Mouse (Mus musculus) layer of hippocampus, adult 2 months (tissue): ENCODE measurements around the gene Mfsd9. TPM values are rescaled to one million over a fixed set of nuclear protein-coding genes. Genes with fewer than 3 reads are reported as not detected.
"Not testable (repeated sequence)": the region's sequence is repeated elsewhere in the genome, so short reads cannot be mapped to it uniquely, and the experiment has no call there.

ENCODE experiments used
- DNase-seq, 2 experiments: peaks; one replicate each; pipeline ENCODE4 v3.0.0; 2022; ENCODE audit warnings: low spot score in 2 of 2
- H3K27ac ChIP-seq: fragments of 200-600 bp; 2 replicates; pipeline ENCODE4 v1.8.1; 2022
- H3K4me3 ChIP-seq: fragments of 200-600 bp; 2 replicates; pipeline ENCODE4 v1.8.1; 2022; ENCODE audit warnings: mild to moderate bottlenecking
- CTCF ChIP-seq: fragments of 200-600 bp; conservative IDR thresholded peaks from 2 replicates; pipeline ENCODE4 v1.8.1; 2022; ENCODE audit warnings: antibody characterized with exemption, mild to moderate bottlenecking, moderate library complexity
- total RNA-seq, 2 experiments: library from RNA; stranded (reverse); gene quantifications; 2 replicates each; pipeline ENCODE4 v1.2.3; 2021

Mfsd9 gene
- total RNA-seq, 2 experiments from 2014 or later = 5.2 to 5.3 TPM

GRCm38 (mm10) chr1:40771196-40771970 lies 19.1 kb downstream of the Mfsd9 start:
- H3K27ac ChIP-seq = no peak overlapping the region
- no peak for TF ChIP-seq CTCF

GRCm38 (mm10) chr1:40769331-40769894 lies 21.1 kb downstream of the Mfsd9 start:
- DNase-seq = no peak
- TF ChIP-seq CTCF = no peak
- H3K27ac ChIP-seq = no peak overlapping the region
- H3K4me3 ChIP-seq = no peak overlapping the region

More at GRCm38 (mm10) chr1:40771196-40771970, 19.1 kb downstream of the Mfsd9 start:
- no peak overlapping the region for H3K4me3 ChIP-seq
- DNase-seq = no peak

- Histone ChIP-seq H3K4me3 (no peak overlapping the region), H3K27ac (no peak overlapping the region)
- DNase-seq = peak in 1 of 2 experiments; percentile 34
- TF ChIP-seq CTCF = peak; percentile 84
Observed at GRCm38 (mm10) chr1:40768606-40769005, 21.9 kb downstream of the Mfsd9 start.

GRCm38 (mm10) chr1:40767588-40767987 lies 22.9 kb downstream of the Mfsd9 start:
- no peak for DNase-seq
- no peak overlapping the region for H3K4me3 ChIP-seq
- no peak overlapping the region for H3K27ac ChIP-seq
- no peak for TF ChIP-seq CTCF

DNA sequence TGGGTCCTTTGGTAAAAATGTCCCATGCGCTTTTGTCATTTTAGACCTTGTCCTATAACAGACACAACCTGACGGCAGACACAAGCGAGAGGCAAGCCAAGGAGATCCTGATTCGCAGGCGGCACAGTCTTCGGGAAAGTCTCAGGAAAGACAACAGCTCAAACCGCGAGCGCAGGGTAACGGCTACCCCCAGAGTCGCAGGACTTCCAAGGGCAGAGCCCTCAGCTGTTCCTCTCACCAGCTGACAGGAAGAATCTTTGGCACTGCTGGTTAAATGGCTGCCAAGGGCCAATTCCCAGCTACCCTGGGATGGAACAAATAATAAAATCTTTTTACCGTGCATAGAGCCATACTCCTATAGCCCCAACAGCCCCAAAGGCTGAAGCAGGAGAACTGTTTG lies 25.0 kb downstream of the Mfsd9 start:
- no peak for TF ChIP-seq CTCF
- H3K27ac ChIP-seq = no peak overlapping the region
- H3K4me3 ChIP-seq = no peak overlapping the region
- no peak for DNase-seq

DNA sequence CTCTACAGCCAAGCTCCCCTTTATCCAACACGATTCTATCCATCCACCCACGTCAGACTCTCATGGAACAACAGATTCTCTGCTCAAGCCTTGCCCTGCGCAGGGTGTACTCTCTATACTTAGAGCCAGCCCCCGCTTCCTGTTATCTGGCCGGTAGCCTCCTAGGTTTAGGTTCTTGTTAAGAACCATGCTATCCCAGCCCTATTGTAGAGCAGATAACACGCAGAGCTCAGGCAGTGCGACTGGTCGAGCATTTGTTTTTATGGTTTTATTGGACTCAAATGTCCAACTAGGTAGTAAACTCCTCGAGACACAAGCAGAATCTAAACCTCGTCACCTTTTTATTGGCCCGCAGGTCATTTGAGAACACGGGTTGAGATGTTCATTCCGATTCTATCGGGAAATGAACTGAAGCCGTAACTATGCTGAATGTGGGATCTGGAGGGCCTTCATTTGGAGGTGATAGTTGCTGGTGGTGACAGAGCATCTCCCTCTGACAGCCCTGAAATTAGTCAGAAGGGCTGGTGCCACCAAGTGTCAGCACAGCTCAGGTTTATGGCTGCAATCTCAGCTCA lies 25.7 kb downstream of the Mfsd9 start:
- no peak for TF ChIP-seq CTCF

GRCm38 (mm10) chr1:40764042-40764441 lies 26.4 kb downstream of the Mfsd9 start:
- Histone ChIP-seq H3K27ac (no peak overlapping the region), H3K4me3 (no peak overlapping the region)
- TF ChIP-seq CTCF = peak; percentile 60
- no peak for DNase-seq

More for the DNA sequence above, 25.7 kb downstream of the Mfsd9 start:
- no peak overlapping the region for H3K27ac ChIP-seq
- no peak overlapping the region for H3K4me3 ChIP-seq
- DNase-seq = no peak

- Histone ChIP-seq H3K27ac (no peak overlapping the region), H3K4me3 (no peak overlapping the region)
- no peak for DNase-seq
- TF ChIP-seq CTCF = no peak
Observed at GRCm38 (mm10) chr1:40759751-40760445, 30.6 kb downstream of the Mfsd9 start.

DNA sequence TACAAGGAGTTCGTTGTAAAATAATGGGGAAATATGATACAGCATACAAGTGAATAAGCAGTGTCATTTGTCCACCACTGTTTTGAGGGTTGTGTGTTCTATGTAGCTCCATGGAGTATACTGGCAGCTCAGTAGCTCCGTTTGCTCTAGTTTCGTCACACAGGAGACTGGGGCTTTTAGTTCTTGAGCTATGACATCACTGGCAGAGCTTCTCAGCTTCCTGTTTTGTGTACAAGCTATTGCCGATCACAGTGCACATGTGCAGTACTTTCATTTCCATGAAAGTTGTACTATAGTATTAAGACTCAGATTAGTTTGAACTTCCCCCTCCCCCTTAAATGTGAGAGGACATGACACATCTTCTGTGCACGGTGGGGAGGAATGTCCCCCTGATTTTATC lies 44.4 kb downstream of the Mfsd9 start:
- TF ChIP-seq CTCF = no peak
- no peak for DNase-seq
- no peak overlapping the region for H3K4me3 ChIP-seq
- H3K27ac ChIP-seq = no peak overlapping the region

- Histone ChIP-seq H3K27ac (no peak overlapping the region), H3K4me3 (no peak overlapping the region)
- no peak for TF ChIP-seq CTCF
- no peak for DNase-seq
Observed at GRCm38 (mm10) chr1:40740739-40741138, 49.7 kb downstream of the Mfsd9 start.

GRCm38 (mm10) chr1:40738246-40738645 lies 52.2 kb downstream of the Mfsd9 start:
- not testable (repeated sequence) for H3K27ac ChIP-seq, H3K4me3 ChIP-seq, DNase-seq

- no peak for TF ChIP-seq CTCF
Observed at GRCm38 (mm10) chr1:40737671-40738070, 52.8 kb downstream of the Mfsd9 start.

GRCm38 (mm10) chr1:40728636-40729035 lies 61.9 kb downstream of the Mfsd9 start:
- H3K27ac ChIP-seq = no peak overlapping the region
- no peak for TF ChIP-seq CTCF

More at GRCm38 (mm10) chr1:40737671-40738070, 52.8 kb downstream of the Mfsd9 start:
- Histone ChIP-seq H3K4me3 (no peak overlapping the region), H3K27ac (no peak overlapping the region)
- DNase-seq = no peak

More at GRCm38 (mm10) chr1:40728636-40729035, 61.9 kb downstream of the Mfsd9 start:
- DNase-seq = no peak
- no peak overlapping the region for H3K4me3 ChIP-seq
